Mouse (Mus musculus) C2C12 (cell line): Measurements from ENCODE around the gene Fxyd4.

Experiments
- CEBPB ChIP-seq: IDR thresholded peaks from one replicate; pipeline ENCODE4 v1.6.1; 2011; ENCODE audit warnings: low read depth, mild to moderate bottlenecking, control low read depth, moderate library complexity
- CTCF ChIP-seq: IDR thresholded peaks from one replicate; pipeline ENCODE4 v1.5.1; 2011; ENCODE audit not compliant: control insufficient read depth, insufficient read depth, insufficient read length
- MAX ChIP-seq: IDR thresholded peaks from one replicate; pipeline ENCODE4 v1.6.1; 2011; ENCODE audit warnings: mild to moderate bottlenecking, control low read depth
- MYOD1 ChIP-seq: IDR thresholded peaks from one replicate; pipeline ENCODE4 v1.6.1; 2011; ENCODE audit warnings: low read depth; ENCODE audit not compliant: control insufficient read depth, insufficient read length
- MYOG ChIP-seq: IDR thresholded peaks from one replicate; pipeline ENCODE4 v1.6.1; 2011; ENCODE audit not compliant: control insufficient read depth, insufficient read length; ENCODE audit errors: extremely low read depth
- USF1 ChIP-seq: IDR thresholded peaks from one replicate; pipeline ENCODE4 v1.6.1; 2011; ENCODE audit warnings: low read depth, mild to moderate bottlenecking, control low read depth, moderate library complexity

- no peak for TF ChIP-seq CTCF
- peak; percentile 89 for TF ChIP-seq MAX
- TF ChIP-seq CEBPB = peak; percentile 90
- no peak for TF ChIP-seq MYOG
- TF ChIP-seq MYOD1 = no peak
- peak; percentile 72 for TF ChIP-seq USF1
These were observed 30.1 kb downstream of the Fxyd4 start for GRCm38 (mm10) chr6:117907301-117907978.
